22 mouse cellular contexts compared by ENCODE assay signal in genomic region chr5:29852376-29852775, GRCm38 (mm10).
DNase-seq lines count a peak whose midpoint lies in the region; ATAC-seq lines count a peak whose summit lies in the region.
"Had no signal": no experiment of that assay in that cellular context is flagged by ENCODE, and none has a peak within 500 bp of the region (broad histone marks: within the 10 kb centered on the region; RNA-seq: fewer than 3 reads in every experiment).

No protein-coding gene starts in this region.

- no peak for ATAC-seq in megakaryocyte-erythroid progenitor cell, adult 5-6 weeks (replicated peaks; ENCODE audit: low FRiP score, low TSS enrichment, poor library complexity, severe bottlenecking)
- ATAC-seq: activated CD4-positive, CD25-positive, alpha-beta regulatory T cell, adult 4 months; forebrain, postnatal 0 days; inflammation-experienced regulatory T-cells, adult 6 months; liver, postnatal 0 days had no signal

- DNase-seq in left cerebral cortex, postnatal 4 days = peak; percentile 3
- DNase-seq in left cerebral cortex, postnatal 10 days (ENCODE audit: extremely low spot score in 1 of 2, low spot score in 2 of 2) = no peak
- DNase-seq in Muller cell, postnatal 12 days (ENCODE audit: inconsistent ontology term) = peak; percentile 39
- DNase-seq in embryo, embryonic 10.5 days (ENCODE audit: low spot score) = peak; percentile 54
- peak; percentile 51 for DNase-seq in retina, embryonic 14.5 days (ENCODE audit: low spot score)
- no peak for DNase-seq in frontal cortex, adult 2 months (ENCODE audit: extremely low spot score in 1 of 2, low spot score in 1 of 2)
- DNase-seq: adrenal gland, adult 8-10 months; cerebellum, adult 18-20 months; cerebellum, postnatal 36 days; forebrain, postnatal 0 days; gastrocnemius, postnatal 25 days; heart, postnatal 4 days; kidney, adult 8-10 months; kidney, postnatal 10 days; liver, postnatal 0 days; lung, postnatal 14 days; right cerebral cortex, adult 18-20 months; right cerebral cortex, postnatal 4 days; thymus, postnatal 36 days had no signal

- intact Hi-C loops in left cerebral cortex, postnatal 4 days (cut with DNase I) = no loop called here
- intact Hi-C loops in left cerebral cortex, postnatal 10 days (cut with DNase I) = no loop called here

Comparison
In these comparisons a context has a peak if more than half of its experiments do, and no peak if none do; other contexts are left out.
1. DNase-seq: peak in left cerebral cortex, postnatal 4 days (single experiment), Muller cell, postnatal 12 days (single experiment), embryo, embryonic 10.5 days (single experiment) and retina, embryonic 14.5 days (single experiment); none in left cerebral cortex, postnatal 10 days (0 of 2) and frontal cortex, adult 2 months (0 of 2).